Mouse (Mus musculus): ENCODE data around the gene Ext2.

The Ext2 gene

GRCm38 (mm10) chr2:93822045-93822749 is at the start of gene Ext2:
Ext2 (minus strand) TSS chr2:93822568.
- peak; percentile 72 to 76 for DNase-seq (ENCODE audit: low spot score in 2 of 2)

- no peak for DNase-seq (ENCODE audit: low spot score in 2 of 2)
Measured at GRCm38 (mm10) chr2:93871411-93871925, 49.1 kb upstream of the Ext2 start.

DNA sequence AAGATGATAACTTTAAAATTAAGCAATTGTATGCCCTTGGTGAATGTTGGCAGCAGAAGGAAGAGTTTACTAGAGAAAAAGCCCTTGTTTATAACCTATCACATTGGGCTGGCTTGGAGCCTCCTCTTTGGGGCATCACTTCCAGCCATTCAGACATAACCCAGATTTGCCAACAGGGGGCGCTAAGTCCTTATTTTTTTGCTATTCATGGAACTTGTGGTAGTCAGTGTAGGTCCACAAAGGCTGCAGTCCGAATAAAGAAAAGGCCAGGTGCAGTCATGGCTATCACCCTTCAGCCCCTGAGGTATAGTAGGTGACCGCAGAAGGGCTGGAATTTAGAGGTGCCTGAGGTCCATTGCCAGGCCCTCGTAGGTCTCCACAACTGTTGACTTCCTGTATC is 48.5 kb upstream of the Ext2 start:
- peak; percentile 55 to 68 for DNase-seq (ENCODE audit: low spot score in 2 of 2)

DNA sequence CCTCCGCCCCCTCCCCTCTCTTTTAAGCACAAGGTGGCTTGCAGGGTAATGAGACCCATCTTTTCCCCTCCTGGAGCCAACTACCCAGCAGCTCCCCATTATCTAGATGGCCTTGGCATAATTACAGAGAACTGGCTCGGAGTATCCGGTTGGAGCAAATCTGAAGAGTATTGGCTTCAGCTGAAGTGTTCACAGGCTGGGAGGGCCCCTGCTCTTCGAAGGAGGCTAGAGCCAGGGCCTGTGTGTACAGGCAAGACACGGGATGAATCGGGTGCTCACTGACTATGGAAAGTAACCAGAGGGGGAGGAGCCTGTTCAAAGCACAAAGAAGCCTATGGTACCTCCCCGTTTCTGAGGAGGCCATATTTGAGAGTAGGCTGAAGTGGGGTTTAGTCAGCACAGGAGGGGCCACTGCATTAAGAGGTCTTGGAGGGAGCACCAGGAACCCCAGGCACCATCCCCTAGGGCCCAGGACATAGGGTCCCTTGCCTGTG is 46.8 kb upstream of the Ext2 start, which contains the start of gene Accsl:
Gene Accsl (minus strand): TSS at position 51 of the 494 bp plus-strand sequence.
- no peak for DNase-seq (ENCODE audit: low spot score in 2 of 2)

DNA sequence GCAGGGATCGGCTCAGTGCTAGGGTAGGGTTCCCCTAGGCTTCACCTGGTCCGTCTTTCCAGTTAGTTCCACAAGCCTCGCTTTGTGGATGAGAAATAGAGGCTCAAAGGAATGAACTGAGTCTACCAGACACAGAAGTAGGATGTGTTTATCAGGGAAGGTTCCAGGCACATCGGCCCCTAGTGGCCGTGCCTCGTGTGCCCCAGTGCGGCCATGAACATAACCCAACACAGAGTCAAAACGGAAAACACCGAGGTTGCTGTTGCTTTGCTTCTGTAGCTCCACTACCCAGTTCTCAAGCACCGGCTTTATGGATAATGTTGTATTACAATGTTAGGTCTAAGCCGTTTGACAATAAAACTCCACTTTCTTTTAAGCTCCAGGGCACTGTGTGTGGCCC is 46.2 kb upstream of the Ext2 start:
- DNase-seq (ENCODE audit: low spot score in 2 of 2), result no peak

DNA sequence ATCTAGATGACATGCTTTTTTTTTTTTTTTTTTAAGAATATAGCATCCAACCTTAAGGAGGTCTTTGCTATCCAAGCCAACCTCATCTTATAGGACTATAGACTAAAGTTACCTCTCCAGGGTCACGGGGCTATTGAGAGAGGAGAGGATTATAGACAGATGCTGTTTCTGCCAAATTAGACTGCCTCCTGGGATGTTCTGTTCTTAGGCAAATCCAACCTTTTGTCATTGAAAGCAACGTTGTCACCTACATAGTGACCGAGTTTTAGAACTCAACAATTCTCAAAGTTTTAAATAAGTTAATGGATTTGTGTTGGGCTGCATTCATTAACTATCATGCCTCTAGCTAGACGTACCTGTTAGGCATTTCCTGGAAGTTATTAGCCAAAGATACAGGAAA is 40.9 kb upstream of the Ext2 start:
- no peak for DNase-seq (ENCODE audit: low spot score in 2 of 2)

GRCm38 (mm10) chr2:93858845-93859244 is 36.5 kb upstream of the Ext2 start:
- DNase-seq (ENCODE audit: low spot score in 2 of 2), result no peak

GRCm38 (mm10) chr2:93851303-93851702 is 28.9 kb upstream of the Ext2 start:
- DNase-seq (ENCODE audit: low spot score in 2 of 2), result no peak

DNA sequence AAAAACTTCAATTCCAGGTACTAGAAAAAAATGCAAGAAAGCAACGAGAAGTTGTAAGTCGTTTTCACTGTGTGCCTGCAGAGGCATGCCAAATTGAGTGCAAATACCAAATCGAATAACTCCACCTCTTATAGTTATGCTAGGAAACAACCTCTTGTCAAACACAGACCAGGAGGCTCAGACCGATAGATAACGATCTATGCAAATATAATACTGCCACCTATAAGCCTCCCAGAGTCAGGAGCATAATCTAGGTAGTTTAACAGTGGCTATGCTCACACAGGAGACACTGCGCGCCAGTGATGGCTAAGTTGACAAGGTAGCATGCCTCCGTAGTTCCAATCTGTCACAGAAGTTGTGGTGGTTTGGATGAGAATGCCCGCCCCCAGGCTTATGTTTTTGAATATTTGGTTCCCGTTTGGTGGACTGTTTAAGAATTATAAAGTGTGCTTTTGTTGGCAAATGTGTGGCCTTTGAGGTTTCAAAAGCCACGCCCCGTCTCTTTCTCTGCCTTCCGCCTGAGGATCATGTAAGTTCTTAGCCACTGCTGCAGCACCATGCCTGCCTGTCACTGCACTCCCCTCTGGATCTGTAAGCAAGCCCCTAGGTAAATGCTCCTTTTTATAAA is 28.1 kb upstream of the Ext2 start:
- DNase-seq (ENCODE audit: low spot score in 2 of 2), result no peak

DNA sequence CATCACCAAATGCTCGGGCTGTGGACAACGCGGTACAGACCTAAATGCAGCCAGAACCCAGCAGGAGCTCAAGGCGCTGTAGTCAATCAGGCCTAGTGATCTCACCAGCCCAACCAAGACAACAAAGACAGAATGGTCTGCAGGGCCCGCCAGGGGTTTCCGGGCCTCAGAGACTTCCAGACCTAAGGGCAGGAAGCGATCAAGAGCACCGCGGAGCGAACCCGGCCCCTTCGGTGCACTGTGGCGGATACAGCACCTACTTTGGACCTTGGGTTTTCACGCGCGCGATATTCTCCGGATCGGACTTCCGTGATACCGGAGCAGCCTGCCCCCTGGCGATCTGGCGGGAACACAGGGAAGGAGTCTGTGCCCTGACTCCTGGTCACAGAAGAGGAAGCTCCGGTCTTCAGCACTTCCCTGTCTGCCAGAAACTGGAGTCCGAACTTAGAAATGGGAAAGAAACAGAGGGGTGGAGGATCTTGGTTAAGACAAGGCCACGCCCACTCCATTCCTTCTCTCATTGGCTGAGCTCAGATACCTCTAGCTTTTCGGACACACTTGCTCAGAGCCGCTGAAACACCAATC is 27.2 kb upstream of the Ext2 start, which contains the start of gene Accs:
Gene Accs (minus strand): TSS at position 439 of the 585 bp plus-strand sequence.
- peak; percentile 14 to 35 for DNase-seq (ENCODE audit: low spot score in 2 of 2)

DNA sequence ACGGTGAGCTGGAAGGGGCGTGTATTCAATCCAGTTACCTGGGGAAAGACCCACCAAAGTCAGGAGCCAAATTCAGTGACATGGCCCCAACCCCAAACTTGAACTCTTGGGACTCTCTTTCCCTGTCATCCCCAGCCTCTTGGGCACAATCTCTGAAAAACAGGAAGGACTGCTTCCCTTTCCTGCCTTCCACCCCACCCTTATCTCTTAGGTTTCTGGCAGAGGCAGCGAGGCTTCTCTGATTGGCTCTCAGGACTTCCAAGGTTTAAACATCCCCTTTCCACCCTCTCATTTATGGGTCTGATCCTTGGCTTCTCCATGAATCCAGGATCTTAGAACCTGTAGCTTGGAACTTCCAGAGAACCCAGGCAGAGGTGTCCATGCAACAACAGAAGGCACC is 19.0 kb upstream of the Ext2 start:
- DNase-seq (ENCODE audit: low spot score in 2 of 2), result no peak

GRCm38 (mm10) chr2:93840109-93840508 is 17.7 kb upstream of the Ext2 start:
- no peak for DNase-seq (ENCODE audit: low spot score in 2 of 2)

- no peak for DNase-seq (ENCODE audit: low spot score in 2 of 2)
Measured at GRCm38 (mm10) chr2:93838931-93839330, 16.6 kb upstream of the Ext2 start.

GRCm38 (mm10) chr2:93836232-93836785 is 13.9 kb upstream of the Ext2 start:
- no peak for DNase-seq (ENCODE audit: low spot score in 2 of 2)

GRCm38 (mm10) chr2:93835596-93835995 is 13.2 kb upstream of the Ext2 start:
- no peak for DNase-seq (ENCODE audit: low spot score in 2 of 2)

DNA sequence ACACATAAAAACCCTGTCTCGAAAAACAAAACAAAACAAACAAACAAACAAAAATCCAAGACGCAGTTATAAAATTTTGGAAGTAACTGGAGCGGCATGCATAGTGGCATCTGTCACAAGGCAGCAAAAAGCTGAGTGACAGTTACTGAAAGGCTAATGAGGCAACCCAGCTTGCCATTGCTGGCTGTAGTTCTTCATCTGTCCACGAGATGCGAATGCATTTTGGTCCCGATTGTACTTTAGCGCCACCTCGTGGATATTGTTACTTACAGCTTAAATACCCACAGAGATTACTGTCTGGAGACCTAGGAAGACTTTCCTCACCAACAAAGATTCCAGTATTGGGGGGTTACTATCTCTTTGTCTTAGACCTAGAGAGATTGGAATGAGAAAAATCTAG is 1.2 kb upstream of the Ext2 start:
- peak in 1 of 2 experiments; percentile 51 for DNase-seq (ENCODE audit: low spot score in 2 of 2)

- no peak for DNase-seq (ENCODE audit: low spot score in 2 of 2)
Measured at GRCm38 (mm10) chr2:93817791-93818190, 4.6 kb downstream of the Ext2 start.

GRCm38 (mm10) chr2:93813343-93813742 is 9.0 kb downstream of the Ext2 start:
- no peak for DNase-seq (ENCODE audit: low spot score in 2 of 2)

GRCm38 (mm10) chr2:93811812-93812211 is 10.6 kb downstream of the Ext2 start:
- no peak for DNase-seq (ENCODE audit: low spot score in 2 of 2)

DNA sequence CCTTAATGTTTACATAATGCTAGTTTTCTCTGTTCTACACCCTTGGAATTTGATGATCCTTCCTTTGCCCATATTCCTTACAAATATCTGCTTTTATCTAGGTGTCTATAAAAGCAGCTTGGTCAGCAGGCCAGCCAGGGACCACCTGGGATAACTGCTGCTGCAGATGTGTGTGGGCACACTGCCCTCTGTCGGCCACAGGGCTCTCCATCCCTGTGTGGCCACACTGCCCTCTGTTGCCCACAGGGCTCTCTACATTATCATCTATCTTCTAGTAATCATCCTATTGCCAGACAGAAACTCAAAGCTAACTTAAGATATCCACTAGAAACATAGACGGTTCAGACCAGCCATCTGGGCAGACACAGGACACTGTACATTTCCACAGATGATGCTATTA is 12.4 kb downstream of the Ext2 start:
- no peak for DNase-seq (ENCODE audit: low spot score in 2 of 2)

DNA sequence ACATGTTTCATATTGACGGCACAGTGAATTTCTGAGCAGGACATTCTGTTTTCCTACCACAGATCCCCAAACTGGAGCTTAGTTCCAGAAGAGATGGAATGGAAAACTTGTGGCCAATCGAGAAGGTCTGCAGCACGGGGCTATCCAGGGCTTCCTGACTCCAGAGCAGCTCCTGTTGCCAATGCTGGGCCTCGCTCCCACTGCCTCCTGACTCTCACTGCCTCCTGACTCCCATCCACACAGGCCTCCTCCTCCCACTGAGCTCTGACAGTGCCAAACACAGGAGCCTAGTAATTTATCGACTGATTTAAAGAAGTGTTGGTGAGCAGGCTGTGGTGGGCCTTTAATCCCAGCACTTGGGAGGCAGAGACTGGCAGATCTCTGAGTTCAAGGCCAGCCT is 14.3 kb downstream of the Ext2 start:
- no peak for DNase-seq (ENCODE audit: low spot score in 2 of 2)

DNA sequence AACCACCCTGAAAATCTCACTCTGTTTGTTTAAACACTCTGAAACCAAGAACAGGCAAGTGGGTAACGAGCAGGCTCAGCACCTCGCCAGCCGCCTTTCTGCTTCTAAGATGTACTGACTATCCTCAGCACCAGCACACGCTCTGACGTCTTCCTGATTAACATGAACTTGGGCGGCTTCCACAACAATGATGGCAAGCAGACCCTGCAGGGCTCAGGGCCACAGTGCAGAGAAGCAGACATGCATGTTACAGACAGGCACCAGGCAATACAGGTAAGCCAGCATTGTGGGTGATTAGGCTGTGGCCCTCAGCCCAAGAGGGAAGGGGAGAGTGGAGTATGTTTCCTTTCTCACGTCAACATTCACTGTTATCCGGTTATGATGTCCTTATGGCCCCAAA is 14.9 kb downstream of the Ext2 start:
- no peak for DNase-seq (ENCODE audit: low spot score in 2 of 2)

Measured in right cerebral cortex, postnatal 36 days (tissue).